Mouse (Mus musculus): ENCODE measurements around the gene Eif2b5. TPM values are rescaled to one million over a fixed set of nuclear protein-coding genes. Genes with fewer than 3 reads are reported as not detected.
"Not testable (repeated sequence)": the region's sequence is repeated elsewhere in the genome, so short reads cannot be mapped to it uniquely, and the experiment has no call there.

The Eif2b5 gene
- polyA plus RNA-seq, 1 experiment from 2014 or later: 157 TPM

DNA sequence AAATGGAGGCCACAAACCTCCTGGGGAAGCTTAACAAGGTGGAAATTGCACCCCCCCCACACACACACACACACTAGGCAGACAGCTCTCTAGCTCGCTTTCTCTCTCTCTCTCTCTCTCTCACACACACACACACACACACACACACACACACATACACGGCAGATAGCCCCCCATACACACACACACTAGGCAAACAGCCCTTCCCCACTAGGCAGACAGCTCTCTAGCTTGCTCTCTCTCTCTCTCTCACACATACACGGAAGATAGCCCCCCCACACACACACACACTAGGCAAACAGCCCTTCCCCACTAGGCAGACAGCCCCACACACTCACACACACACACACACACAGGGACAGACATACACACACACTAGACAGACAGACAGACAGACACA, 21.3 kb upstream of the Eif2b5 start:
- H3K9me3 ChIP-seq: no peaks in the 10 kb centered on the region
- WGBS: 71% methylated on average over 3 of the region's 3 CpGs
- H3K4me3 ChIP-seq: no peak overlapping the region

DNA sequence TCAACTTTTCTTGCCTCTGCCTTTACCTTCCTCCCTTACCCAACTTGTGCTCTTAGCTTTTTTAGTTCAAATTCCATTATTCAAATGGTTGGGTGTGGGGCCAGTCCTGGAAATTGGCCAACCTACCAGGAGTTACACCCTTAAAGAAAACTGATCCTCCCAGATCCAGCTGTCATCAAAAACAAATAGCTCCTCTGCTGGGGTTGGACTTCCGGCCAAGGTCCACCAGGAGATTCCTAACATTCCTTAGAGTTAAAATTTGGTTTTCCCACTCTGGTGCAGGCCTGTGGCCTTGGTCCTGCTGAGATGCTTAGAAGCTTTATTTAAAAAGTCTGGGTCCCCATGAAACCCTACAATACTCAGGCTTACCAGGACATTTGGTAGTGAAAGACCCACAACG, 20.1 kb upstream of the Eif2b5 start:
- no peaks in the 10 kb centered on the region for H3K9me3 ChIP-seq
- no peak overlapping the region for H3K4me3 ChIP-seq
- no peak overlapping the region for H3K27ac ChIP-seq (replicated peaks)
- H3K4me1 ChIP-seq: peaks cover 9% of the 10 kb centered on the region
- 62% methylated on average over 2 of the region's 2 CpGs for WGBS
- H3K27me3 ChIP-seq (replicated peaks; ENCODE audit: low read depth, poor library complexity, severe bottlenecking): no peaks in the 10 kb centered on the region
- DNase-seq (ENCODE audit: low spot score): no peak
- no peaks in the 10 kb centered on the region for H3K36me3 ChIP-seq (replicated peaks)

More for the DNA sequence above, 21.3 kb upstream of the Eif2b5 start:
- Histone ChIP-seq H3K4me1 (peaks cover 9% of the 10 kb centered on the region), H3K27ac (replicated peaks) (peak overlapping the region; percentile 44; the same call in 1 of the 2 replicates), H3K36me3 (replicated peaks) (no peaks in the 10 kb centered on the region), H3K27me3 (replicated peaks; ENCODE audit: low read depth, poor library complexity, severe bottlenecking) (no peaks in the 10 kb centered on the region)
- no peak for DNase-seq (ENCODE audit: low spot score)

DNA sequence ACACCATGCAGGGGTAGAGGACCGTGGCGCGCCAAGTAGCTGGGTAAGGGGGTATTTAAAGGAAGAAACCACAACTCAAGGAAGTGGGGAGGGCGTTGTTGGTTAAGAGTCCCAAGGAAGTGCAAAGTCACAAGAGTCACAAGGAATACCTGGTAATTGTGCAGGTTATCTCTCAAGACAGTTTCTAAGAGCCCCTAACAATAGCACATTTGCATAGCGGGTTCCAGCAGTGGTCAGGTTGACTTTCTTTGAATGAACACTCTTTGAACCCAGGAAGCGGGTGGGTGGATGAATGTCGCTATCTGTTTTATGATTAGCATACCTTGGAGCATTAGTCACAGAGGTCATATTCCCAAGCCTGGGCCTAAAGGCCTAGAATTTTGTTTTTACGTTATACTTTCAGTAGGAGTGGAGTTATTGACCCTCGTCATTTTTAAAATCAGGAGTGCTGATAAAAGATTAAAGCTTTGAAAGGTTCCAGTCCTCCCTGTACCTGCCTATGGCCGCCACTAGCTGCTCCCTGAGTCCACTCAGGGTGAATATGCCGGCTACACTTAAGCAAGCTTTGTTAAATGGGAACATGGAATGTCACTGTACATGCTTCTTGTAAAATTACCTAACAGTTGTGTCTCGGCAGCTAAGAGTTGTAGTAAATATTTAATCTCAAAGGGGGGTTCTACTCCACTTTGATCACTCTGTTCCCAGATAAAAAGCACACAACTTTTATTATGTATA, 19.4 kb upstream of the Eif2b5 start:
- DNase-seq (ENCODE audit: low spot score); H3K4me3 ChIP-seq; H3K9me3 ChIP-seq; H3K36me3 ChIP-seq (replicated peaks); H3K27ac ChIP-seq (replicated peaks); H3K27me3 ChIP-seq (replicated peaks; ENCODE audit: low read depth, poor library complexity, severe bottlenecking); H3K4me1 ChIP-seq: not testable (repeated sequence)
- 93% methylated on average over 12 of the region's 12 CpGs for WGBS

DNA sequence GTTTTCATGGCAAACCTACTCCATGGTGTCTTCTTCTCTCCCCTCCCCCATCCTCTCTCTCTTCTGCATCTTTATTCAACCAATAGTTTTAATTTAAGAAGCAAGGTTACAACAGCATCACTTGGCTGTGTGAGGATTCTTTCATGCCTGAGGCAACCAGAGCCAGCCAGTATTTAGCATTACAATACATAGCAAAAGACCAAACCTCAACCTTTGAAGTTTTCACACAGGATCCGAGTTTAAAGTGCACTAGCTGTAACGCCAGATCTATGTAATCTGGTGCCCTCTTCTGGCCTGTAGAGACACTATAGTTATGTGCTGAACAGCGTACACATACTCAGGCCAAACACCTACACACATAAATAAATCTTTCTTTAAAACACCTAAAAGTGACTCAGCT, 18.5 kb upstream of the Eif2b5 start:
- Histone ChIP-seq H3K4me1 (peaks cover 9% of the 10 kb centered on the region), H3K36me3 (replicated peaks) (no peaks in the 10 kb centered on the region), H3K4me3 (no peak overlapping the region), H3K27me3 (replicated peaks; ENCODE audit: low read depth, poor library complexity, severe bottlenecking) (no peaks in the 10 kb centered on the region), H3K9me3 (no peaks in the 10 kb centered on the region), H3K27ac (replicated peaks) (no peak overlapping the region)
- DNase-seq (ENCODE audit: low spot score): no peak
- WGBS: 39% methylated on average over 3 of the region's 3 CpGs

DNA sequence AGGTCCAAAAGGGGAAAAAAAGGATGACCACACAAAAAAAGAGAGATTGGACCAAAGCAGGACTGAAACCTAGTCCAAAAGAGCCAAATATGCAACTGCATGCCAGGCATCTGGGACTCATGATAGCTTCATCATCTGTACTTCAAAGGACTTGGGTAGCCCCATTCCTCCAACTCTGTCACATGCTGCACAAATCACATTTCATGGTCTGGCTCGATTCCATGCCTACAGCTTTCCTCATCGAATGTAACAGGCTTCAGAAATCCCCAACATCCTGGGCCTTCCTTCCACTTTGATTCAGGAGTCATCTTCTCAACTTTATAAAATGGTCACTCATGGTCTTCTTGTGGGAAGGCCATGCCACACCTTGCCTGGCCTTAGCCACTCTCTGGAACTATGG, 16.9 kb upstream of the Eif2b5 start:
- WGBS: 81% methylated on average over 2 of the region's 2 CpGs
- H3K9me3 ChIP-seq: no peaks in the 10 kb centered on the region

DNA sequence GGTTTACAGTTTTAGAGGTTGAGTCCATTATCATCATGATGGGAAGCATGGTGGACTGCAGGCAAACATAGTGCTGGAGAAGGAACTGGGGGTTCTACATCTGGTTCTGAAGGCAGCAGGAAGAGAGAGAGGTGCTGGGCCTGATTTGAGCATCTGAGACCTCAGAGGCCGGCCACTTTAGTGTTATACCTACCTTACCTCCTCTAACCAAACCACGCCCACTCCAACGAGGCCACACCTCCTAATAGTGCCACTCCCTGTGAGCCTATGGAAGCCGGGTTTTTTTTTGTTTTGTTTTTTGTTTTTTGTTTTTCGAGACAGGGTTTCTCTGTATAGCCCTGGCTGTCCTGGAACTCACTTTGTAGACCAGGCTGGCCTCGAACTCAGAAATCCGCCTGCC, 14.9 kb upstream of the Eif2b5 start:
- H3K36me3 ChIP-seq (replicated peaks); H3K27ac ChIP-seq (replicated peaks); H3K4me3 ChIP-seq; H3K27me3 ChIP-seq (replicated peaks; ENCODE audit: low read depth, poor library complexity, severe bottlenecking); DNase-seq (ENCODE audit: low spot score); H3K9me3 ChIP-seq; H3K4me1 ChIP-seq: not testable (repeated sequence)
- WGBS: 87% methylated on average over 7 of the region's 7 CpGs

More for the DNA sequence above, 16.9 kb upstream of the Eif2b5 start:
- no peaks in the 10 kb centered on the region for H3K36me3 ChIP-seq (replicated peaks)
- no peak overlapping the region for H3K4me3 ChIP-seq
- no peak overlapping the region for H3K27ac ChIP-seq (replicated peaks)
- H3K4me1 ChIP-seq: peaks cover 9% of the 10 kb centered on the region
- H3K27me3 ChIP-seq (replicated peaks; ENCODE audit: low read depth, poor library complexity, severe bottlenecking): no peaks in the 10 kb centered on the region
- DNase-seq (ENCODE audit: low spot score): no peak

DNA sequence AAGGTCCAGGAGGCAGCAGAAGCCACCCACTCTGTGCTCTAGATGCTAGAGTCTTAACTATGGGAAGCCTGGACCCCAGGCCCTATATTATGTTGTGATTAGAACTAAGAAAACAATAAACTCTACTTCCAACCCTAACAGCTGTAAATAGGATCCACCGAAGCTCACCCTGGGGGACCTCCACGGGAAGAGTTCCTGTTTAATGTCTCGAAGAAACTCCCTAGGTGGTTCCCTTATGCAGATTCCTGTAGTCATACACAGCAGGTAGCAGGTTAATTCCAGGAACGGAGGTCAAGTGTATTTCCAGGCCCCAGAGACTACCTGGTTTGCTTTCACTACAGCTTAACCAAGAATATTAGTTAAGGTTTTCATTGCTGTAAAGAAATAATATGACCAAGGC, 13.6 kb upstream of the Eif2b5 start:
- no peaks in the 10 kb centered on the region for H3K9me3 ChIP-seq
- no peaks in the 10 kb centered on the region for H3K4me1 ChIP-seq
- H3K4me3 ChIP-seq: no peak overlapping the region
- 42% methylated on average over 4 of the region's 4 CpGs for WGBS
- DNase-seq (ENCODE audit: low spot score): no peak
- H3K27me3 ChIP-seq (replicated peaks; ENCODE audit: low read depth, poor library complexity, severe bottlenecking): no peaks in the 10 kb centered on the region
- no peaks in the 10 kb centered on the region for H3K36me3 ChIP-seq (replicated peaks)
- H3K27ac ChIP-seq (replicated peaks): no peak overlapping the region

DNA sequence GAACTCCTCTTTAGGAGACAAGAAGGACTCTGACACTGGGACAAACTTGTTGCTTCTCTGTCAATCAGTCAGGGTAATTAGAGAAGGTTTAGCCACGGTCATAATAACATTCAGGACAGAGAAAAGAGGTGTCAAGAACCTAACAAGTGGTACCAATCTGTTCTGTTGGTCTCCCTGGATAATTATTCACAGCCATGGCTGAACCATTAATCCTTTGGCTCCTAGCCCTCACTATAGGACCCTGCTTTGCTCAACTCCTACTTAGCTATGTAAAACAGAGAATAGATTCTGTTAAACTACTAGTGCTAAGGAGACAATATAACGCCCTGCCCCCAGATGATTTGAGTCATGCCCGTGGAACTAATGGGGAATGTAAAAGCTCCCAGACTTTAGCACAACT, 12.6 kb upstream of the Eif2b5 start:
- whole genome bisulfite sequencing: 69% methylated on average over 3 of the region's 3 CpGs
- H3K27me3 ChIP-seq (replicated peaks; ENCODE audit: low read depth, poor library complexity, severe bottlenecking): no peaks in the 10 kb centered on the region
- no peaks in the 10 kb centered on the region for H3K36me3 ChIP-seq (replicated peaks)
- H3K4me3 ChIP-seq: no peak overlapping the region
- H3K27ac ChIP-seq (replicated peaks): no peak overlapping the region
- H3K4me1 ChIP-seq: no peaks in the 10 kb centered on the region
- DNase-seq (ENCODE audit: low spot score): no peak
- no peaks in the 10 kb centered on the region for H3K9me3 ChIP-seq

DNA sequence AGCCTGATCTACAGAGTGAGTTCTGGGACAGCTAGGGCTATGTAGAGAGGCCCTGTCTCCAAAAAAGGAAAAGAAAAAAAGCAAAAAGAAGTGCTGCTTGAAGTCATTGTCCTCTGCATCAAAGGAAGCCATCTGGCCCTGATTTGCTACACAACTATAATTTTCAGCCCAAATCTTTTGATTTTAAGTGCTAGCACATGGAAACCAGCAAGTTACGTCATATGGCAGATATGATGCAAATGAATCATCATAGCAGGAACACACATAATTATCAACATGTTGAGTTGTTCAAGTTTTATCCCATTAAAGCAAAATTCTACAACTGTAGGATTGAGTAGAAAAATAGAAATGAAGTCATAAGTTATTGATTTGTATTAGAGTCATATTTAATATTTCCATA, 10.5 kb upstream of the Eif2b5 start:
- no peak overlapping the region for H3K27ac ChIP-seq (replicated peaks)
- no peaks in the 10 kb centered on the region for H3K27me3 ChIP-seq (replicated peaks; ENCODE audit: low read depth, poor library complexity, severe bottlenecking)
- WGBS: 79% methylated on average over 1 of the region's 1 CpGs
- H3K9me3 ChIP-seq: no peaks in the 10 kb centered on the region
- no peak for DNase-seq (ENCODE audit: low spot score)
- no peak overlapping the region for H3K4me3 ChIP-seq
- H3K4me1 ChIP-seq: no peaks in the 10 kb centered on the region
- no peaks in the 10 kb centered on the region for H3K36me3 ChIP-seq (replicated peaks)

DNA sequence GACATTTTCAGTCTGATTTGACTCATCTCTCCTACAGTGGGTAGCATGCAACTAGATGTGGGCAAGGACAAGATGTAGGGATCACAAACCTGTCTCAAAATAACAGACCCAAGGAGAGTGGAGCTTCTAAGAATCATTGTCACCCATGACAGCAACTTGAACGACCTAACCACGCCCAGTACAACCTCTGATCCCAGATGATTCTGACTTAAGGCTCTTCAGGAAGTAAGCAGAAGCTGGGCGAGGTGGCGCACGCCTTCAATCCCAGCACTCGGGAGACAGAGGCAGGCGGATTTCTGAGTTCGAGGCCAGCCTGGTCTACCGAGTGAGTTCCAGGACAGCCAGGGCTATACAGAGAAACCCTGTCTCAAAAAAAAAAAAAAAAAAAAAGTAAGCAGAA, 9.9 kb upstream of the Eif2b5 start:
- WGBS: 86% methylated on average over 9 of the region's 9 CpGs

DNA sequence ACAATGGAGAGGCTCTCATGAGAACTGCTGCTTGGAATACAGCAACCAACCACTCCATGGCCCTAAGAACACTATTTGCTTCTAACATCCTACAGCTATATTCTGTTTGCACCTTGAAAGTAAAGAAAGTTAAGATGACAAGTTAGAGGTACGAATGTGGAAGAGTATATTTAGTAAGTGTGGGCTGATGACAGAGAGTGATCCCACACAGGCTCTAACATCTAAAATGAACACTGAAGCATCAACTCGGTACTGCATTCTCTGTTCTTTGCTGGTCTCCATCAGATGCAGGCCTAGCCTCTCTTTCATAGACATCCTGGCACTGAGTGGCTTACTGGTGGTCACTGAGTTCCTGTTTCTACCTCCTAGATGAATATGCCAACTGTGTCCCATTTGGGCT, 9.4 kb upstream of the Eif2b5 start:
- Histone ChIP-seq H3K36me3 (replicated peaks) (no peaks in the 10 kb centered on the region), H3K27me3 (replicated peaks; ENCODE audit: low read depth, poor library complexity, severe bottlenecking) (no peaks in the 10 kb centered on the region), H3K27ac (replicated peaks) (no peak overlapping the region), H3K4me1 (no peaks in the 10 kb centered on the region), H3K4me3 (no peak overlapping the region), H3K9me3 (no peaks in the 10 kb centered on the region)
- no peak for DNase-seq (ENCODE audit: low spot score)
- WGBS: 86% methylated on average over 2 of the region's 2 CpGs

More for the DNA sequence above, 9.9 kb upstream of the Eif2b5 start:
- H3K4me1 ChIP-seq; H3K36me3 ChIP-seq (replicated peaks); H3K27me3 ChIP-seq (replicated peaks; ENCODE audit: low read depth, poor library complexity, severe bottlenecking); H3K9me3 ChIP-seq; H3K27ac ChIP-seq (replicated peaks); H3K4me3 ChIP-seq; DNase-seq (ENCODE audit: low spot score): not testable (repeated sequence)

DNA sequence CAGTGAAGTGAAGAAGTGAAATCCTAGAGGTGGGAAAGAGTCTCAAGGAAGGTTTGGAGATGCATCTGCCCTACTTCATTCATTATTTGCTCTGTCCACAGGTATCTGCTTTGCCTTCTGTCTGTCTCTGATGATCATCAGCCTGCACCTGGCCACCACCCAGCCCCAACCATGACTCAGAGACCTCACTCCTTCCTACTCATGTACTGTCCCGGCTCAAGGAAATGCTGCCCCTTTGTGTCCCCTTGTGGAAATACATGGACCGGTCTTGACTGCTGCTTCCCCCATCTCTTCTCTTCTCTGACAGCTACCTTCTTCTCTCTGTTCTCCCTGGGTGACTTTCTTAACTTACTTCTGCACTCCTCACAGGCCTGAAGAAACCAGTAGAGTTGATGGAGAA, 8.0 kb upstream of the Eif2b5 start:
- DNase-seq (ENCODE audit: low spot score): no peak
- Histone ChIP-seq H3K27ac (replicated peaks) (no peak overlapping the region), H3K9me3 (no peaks in the 10 kb centered on the region), H3K4me1 (no peaks in the 10 kb centered on the region), H3K27me3 (replicated peaks; ENCODE audit: low read depth, poor library complexity, severe bottlenecking) (no peaks in the 10 kb centered on the region), H3K36me3 (replicated peaks) (no peaks in the 10 kb centered on the region), H3K4me3 (no peak overlapping the region)
- 44% methylated on average over 2 of the region's 2 CpGs for WGBS

DNA sequence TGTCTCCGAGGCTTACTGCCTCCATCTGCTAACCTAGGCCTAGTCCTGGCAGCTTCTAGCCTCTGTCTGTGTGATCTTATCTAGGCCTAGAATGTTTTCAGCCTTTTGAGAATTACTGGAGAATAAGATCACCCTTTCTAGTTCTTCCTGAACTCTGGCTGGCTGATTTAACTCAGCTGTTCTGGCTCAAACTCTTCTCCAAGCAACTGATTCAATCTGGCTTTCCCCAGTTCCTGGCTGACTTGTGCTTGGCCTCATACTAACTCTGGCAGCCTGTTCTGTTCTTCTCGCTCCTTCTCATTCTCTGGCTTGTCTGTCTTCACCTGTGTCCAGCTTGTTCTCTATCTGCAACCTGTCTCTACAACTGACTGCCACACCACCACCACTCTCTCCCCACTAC, 7.3 kb upstream of the Eif2b5 start:
- Histone ChIP-seq H3K9me3 (no peaks in the 10 kb centered on the region), H3K27ac (replicated peaks) (no peak overlapping the region), H3K36me3 (replicated peaks) (no peaks in the 10 kb centered on the region), H3K4me1 (no peaks in the 10 kb centered on the region), H3K27me3 (replicated peaks; ENCODE audit: low read depth, poor library complexity, severe bottlenecking) (no peaks in the 10 kb centered on the region), H3K4me3 (no peak overlapping the region)
- no peak for DNase-seq (ENCODE audit: low spot score)
- 76% methylated on average over 2 of the region's 2 CpGs for WGBS

All from embryonic facial prominence, embryonic 10.5 days (tissue).